Mouse (Mus musculus): Measurements from ENCODE around the gene Dap. TPM values are rescaled to one million over a fixed set of nuclear protein-coding genes. Genes with fewer than 3 reads are reported as not detected.

Dap gene
- total RNA-seq, 2 experiments from 2014 or later = 8.8 to 9.9 TPM

DNA sequence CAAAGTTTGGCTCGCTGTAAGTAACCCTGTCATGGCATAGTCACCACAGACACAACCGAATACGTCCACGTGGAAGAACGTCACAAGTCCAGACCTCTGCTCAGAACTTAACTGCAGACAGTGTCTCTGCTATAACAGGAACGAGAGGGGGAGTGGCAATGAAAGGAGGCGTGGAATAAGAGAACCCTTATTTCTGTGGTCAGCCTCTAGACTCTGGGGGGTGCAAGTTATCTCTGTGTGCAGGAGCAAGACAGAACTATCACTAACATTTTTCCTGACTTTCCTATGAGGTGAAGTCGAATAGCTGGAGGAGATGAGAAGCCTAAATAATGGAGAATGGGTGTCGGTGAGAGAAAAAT is 12.4 kb downstream of the Dap start:
- intact Hi-C loops (cut with DNase I) = no loop called here
- DNase-seq = no peak

- intact Hi-C loops (cut with DNase I) = no loop called here
- DNase-seq = no peak
These were observed 13.3 kb downstream of the Dap start for GRCm38 (mm10) chr15:31237368-31237767.

DNA sequence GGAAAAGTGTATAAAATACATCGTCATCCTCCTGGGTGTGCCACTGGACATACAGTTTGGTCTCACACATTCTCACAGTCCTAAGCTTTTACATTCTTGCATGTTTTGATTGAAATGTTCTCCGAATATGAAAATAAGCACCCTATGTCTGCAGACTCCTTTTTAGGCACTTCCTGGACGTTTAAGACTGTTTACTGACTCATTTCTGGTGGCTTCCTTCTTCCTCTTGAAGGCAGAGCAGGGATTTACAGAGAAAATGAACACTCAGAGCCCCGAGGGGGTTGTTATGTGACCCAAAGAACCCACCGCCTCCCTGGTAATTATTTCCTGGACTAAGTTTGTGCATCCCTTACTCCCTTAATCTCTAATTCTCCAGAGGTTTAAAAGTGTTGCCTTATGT is 13.8 kb downstream of the Dap start:
- intact Hi-C loops (cut with DNase I) = no loop called here
- no peak for DNase-seq

GRCm38 (mm10) chr15:31238611-31239010 is 14.5 kb downstream of the Dap start:
- no peak for DNase-seq
- intact Hi-C loops (cut with DNase I) = no loop called here

DNA sequence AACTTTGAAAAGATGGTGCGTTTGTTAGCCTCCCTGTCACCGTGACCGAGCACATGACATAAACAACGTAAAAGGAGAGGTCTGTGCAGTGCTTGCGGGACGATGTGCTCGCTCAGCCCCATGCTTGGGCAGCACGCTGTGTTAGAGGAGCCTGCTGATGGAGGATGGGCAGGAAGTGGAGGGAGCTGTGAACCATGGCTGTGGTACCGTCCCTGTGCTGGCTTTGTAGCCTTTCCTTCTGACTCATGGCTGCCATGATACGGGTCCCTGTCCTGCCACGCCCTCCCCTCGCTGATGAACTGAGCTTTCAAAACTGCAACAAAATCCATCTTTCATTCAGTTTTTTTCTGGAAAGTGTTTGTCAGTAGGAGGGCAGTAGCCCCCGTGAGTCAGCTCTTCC is 15.6 kb downstream of the Dap start:
- DNase-seq = no peak
- intact Hi-C loops (cut with DNase I) = no loop called here

GRCm38 (mm10) chr15:31240181-31240580 is 16.1 kb downstream of the Dap start:
- no peak for DNase-seq
- intact Hi-C loops (cut with DNase I) = no loop called here

DNA sequence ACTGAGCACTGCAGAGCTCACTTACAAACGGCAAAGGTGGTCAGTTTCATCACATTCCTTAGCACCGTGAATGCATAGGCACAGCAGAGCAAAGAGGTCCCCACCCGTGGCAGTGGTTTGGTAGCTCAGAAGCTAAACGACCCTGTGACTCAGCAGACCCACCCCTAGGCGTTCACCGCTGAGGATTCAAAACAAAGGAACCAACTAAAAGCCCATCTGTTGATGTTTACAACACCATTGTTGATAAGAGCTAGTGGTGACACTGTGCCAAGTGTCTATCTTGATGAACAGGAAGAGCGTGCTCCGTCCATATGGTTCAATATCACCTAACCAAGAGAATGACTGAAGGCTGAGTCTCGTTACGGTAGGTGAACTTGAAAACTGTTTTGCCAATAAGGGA is 19.1 kb downstream of the Dap start:
- intact Hi-C loops (cut with DNase I) = no loop called here
- no peak for DNase-seq

- DNase-seq = no peak
- intact Hi-C loops (cut with DNase I) = no loop called here
These were observed 20.8 kb downstream of the Dap start for GRCm38 (mm10) chr15:31244696-31245445.

DNA sequence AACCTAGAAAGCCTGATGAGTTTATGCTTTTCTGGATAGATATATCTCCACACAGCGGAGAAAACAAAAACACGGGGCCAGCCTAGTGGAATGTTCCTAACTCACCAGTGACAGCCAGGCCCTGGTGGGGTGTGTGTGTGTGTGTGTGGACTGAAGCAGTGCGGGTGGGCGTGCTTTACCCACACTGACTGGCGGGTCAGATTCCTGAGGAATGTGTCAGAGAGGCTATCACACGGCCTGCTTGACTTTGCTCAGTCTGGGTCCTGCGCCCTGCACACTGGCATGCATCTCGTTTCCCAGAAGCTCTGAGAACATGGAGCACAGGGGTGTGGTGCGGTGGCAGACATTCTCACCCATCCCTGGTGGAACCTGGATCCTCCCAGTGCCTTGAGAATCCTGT is 21.8 kb downstream of the Dap start:
- intact Hi-C loops (cut with DNase I) = no loop called here
- no peak for DNase-seq

GRCm38 (mm10) chr15:31247035-31247434 is 22.9 kb downstream of the Dap start:
- DNase-seq = no peak
- intact Hi-C loops (cut with DNase I) = no loop called here

GRCm38 (mm10) chr15:31248882-31249281 is 24.8 kb downstream of the Dap start:
- intact Hi-C loops (cut with DNase I) = no loop called here
- DNase-seq = no peak

- no peak for DNase-seq
- intact Hi-C loops (cut with DNase I) = no loop called here
These were observed 25.9 kb downstream of the Dap start for GRCm38 (mm10) chr15:31250027-31250426.

- intact Hi-C loops (cut with DNase I) = no loop called here
- no peak for DNase-seq
These were observed 26.6 kb downstream of the Dap start for GRCm38 (mm10) chr15:31250676-31251075.

GRCm38 (mm10) chr15:31251189-31251588 is 27.1 kb downstream of the Dap start:
- intact Hi-C loops (cut with DNase I) = no loop called here

GRCm38 (mm10) chr15:31252590-31253311 is 28.6 kb downstream of the Dap start:
- no peak for DNase-seq
- intact Hi-C loops (cut with DNase I) = no loop called here

More at GRCm38 (mm10) chr15:31251189-31251588, 27.1 kb downstream of the Dap start:
- no peak for DNase-seq

DNA sequence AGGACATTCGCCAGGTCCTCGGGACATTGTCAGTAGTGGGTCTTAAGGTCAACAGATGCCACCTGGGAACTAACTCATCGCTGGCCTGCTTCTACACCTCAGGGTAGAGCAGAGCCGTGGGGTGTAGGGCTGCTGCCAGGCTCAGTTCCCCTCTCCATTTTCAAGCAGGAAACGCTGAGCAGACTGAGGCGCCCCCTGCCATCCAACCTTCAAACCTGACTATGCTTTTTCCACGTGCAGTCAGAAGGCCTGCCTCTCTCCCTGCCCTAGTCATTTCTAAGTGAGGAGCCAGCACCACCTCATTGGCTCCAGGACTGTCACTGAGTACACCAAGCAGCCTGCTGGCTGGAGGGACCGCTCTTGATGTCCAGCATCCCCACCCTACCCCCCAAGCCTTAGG is 29.3 kb downstream of the Dap start:
- intact Hi-C loops (cut with DNase I) = no loop called here
- DNase-seq = no peak

DNA sequence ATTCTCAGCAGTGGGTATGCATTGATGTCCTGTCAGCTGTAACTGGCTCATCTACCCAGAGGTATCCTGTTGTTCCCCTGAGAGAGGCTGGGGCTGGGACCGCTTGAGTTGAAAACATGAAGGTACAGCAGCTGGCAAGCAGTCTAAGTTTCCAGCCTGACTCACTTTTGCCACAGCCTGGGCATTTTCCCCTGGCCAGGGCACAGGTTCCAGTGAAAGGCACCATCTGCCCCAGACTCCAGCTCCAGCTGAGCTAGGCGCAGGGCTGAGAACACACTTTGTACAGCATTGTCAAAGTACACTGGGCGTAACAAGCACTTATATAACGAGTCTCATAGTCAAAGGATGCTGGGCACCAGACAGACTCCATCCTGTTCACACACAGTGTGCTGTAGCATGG is 29.8 kb downstream of the Dap start:
- intact Hi-C loops (cut with DNase I) = no loop called here
- DNase-seq = no peak

GRCm38 (mm10) chr15:31254939-31255535 is 30.9 kb downstream of the Dap start:
- no peak for DNase-seq
- intact Hi-C loops (cut with DNase I) = no loop called here

- intact Hi-C loops (cut with DNase I) = no loop called here
- no peak for DNase-seq
These were observed 31.6 kb downstream of the Dap start for GRCm38 (mm10) chr15:31255762-31256161.

- intact Hi-C loops (cut with DNase I) = no loop called here
- no peak for DNase-seq
These were observed 33.2 kb downstream of the Dap start for GRCm38 (mm10) chr15:31257329-31257728.

DNA sequence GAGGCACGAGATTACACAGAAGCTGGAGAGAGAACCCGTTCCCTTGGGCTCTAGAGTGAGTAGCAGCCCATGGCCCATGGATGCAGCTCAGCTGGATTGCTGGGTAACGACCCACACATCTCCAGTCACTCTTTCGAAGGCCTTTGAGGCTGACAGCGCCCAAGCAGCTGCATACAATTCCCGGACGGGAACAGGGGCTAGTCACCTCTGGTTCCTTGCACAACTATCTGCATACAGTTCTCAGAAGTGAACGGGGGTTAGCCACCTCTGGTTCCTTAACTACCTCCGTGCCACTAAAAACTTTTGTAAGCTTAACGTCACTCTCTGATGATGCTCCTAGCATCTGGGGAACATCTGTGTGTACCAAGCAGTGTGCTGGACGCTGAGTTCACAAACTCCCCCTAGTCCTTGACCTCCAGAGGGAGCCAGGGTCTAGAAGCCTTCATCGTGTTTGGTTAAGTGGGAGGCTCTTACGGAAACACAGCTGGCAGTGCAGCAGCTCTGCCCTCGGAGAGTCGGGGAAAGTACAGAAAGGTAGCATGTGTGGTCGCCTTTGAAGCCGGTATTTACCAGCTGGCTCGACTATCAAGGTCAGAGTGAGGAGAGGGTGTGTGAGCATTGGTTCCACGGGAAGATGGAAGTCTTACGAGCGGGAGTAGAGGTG is 34.0 kb downstream of the Dap start:
- DNase-seq = no peak
- intact Hi-C loops (cut with DNase I) = no loop called here
